Mouse (Mus musculus) regulatory T cell (primary cell): ENCODE measurements around the gene Hist1h2bn.

Experiments used
- in situ Hi-C: fragments of 300-600 bp; cut with MboI, MseI; formaldehyde crosslinking; loops from one replicate; pipeline ENCODE4 v1.15.1; 2025; ENCODE audit warnings: high pct_unique_total_duplicates

The Hist1h2bn gene

GRCm38 (mm10) chr13:21779767-21780731 is 26.1 kb downstream of the Hist1h2bn start, which contains the start of gene Hist1h1b:
Hist1h1b (minus strand) TSS chr13:21780625.
- in situ Hi-C loops: loop anchor here (25.0 kb wide), 1 partner anchor 1957 kb away; the partner anchor contains the start of genes Hist1h1c, Hist1h2bb and Hist1h3c

GRCm38 (mm10) chr13:21781021-21781555 is 27.2 kb downstream of the Hist1h2bn start:
- in situ Hi-C loops: loop anchor here (25.0 kb wide), 1 partner anchor 1956 kb away; the partner anchor contains the start of genes Hist1h1c, Hist1h2bb and Hist1h3c

- in situ Hi-C loops: loop anchor here (25.0 kb wide), 1 partner anchor 1956 kb away; the partner anchor contains the start of genes Hist1h1c, Hist1h2bb and Hist1h3c
Measured at GRCm38 (mm10) chr13:21781639-21782038, 27.7 kb downstream of the Hist1h2bn start.

DNA sequence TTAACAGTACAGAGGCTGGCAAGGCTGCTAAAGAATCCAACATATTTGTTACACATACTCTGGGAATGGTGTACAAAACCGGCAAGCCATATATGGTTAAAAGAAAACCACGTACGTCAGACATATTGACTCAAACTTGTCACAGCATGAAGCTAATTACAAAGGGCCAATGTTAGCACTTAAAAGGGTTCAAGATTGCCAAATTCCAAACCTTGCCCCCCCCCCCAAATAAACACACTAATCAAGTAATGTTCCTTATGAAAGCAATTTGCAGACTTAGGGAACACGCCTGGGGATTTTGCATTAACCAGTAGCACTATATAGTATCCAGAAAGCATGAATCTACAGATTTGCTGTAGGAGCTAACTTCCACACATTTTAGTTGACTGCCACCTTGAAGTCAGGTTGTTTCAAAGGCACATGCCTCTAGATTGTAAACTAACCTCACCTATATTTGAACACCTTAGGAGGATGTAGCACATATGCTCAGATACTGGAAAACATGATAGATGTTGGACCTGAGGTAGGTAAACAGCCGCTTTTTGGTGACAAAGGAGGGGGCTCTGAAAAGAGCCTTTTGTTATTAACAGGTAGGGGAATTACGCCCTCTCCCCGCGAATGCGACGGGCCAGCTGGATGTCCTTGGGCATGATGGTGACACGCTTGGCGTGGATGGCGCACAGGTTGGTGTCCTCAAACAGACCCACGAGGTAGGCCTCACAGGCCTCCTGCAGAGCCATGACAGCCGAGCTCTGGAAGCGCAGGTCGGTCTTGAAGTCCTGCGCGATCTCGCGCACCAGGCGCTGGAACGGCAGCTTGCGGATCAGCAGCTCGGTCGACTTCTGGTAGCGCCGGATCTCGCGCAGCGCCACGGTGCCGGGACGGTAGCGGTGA is 28.7 kb downstream of the Hist1h2bn start:
- in situ Hi-C loops: loop anchor here (25.0 kb wide), 1 partner anchor 1955 kb away; the partner anchor contains the start of genes Hist1h1c, Hist1h2bb and Hist1h3c

- in situ Hi-C loops: loop anchor here (25.0 kb wide), 1 partner anchor 1954 kb away; the partner anchor contains the start of genes Hist1h1c, Hist1h2bb and Hist1h3c
Measured at GRCm38 (mm10) chr13:21783255-21783617, 29.3 kb downstream of the Hist1h2bn start, which contains the start of gene Hist1h3i. Hist1h3i (minus strand) TSS chr13:21783370.

DNA sequence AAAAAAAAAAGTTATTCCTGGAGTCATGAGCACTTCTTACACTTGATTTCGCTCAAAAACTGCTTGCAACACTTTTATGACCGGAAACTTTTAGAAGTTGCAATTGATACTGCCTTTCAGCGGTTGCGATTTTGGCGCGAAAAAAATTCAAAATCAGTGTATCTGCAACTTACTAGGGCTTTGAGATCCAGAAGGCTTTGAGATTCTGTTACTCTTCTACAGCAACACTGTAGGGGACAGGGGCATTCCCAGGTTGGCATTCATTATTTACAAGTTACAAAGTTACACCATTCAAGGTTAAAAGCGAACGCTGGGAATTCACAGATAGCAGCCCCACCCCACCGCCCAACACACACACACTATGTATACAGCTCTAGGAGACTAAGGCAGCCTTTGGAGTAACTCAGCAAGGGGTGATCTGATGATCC is 29.8 kb downstream of the Hist1h2bn start:
- in situ Hi-C loops: loop anchor here (25.0 kb wide), 1 partner anchor 1954 kb away; the partner anchor contains the start of genes Hist1h1c, Hist1h2bb and Hist1h3c

DNA sequence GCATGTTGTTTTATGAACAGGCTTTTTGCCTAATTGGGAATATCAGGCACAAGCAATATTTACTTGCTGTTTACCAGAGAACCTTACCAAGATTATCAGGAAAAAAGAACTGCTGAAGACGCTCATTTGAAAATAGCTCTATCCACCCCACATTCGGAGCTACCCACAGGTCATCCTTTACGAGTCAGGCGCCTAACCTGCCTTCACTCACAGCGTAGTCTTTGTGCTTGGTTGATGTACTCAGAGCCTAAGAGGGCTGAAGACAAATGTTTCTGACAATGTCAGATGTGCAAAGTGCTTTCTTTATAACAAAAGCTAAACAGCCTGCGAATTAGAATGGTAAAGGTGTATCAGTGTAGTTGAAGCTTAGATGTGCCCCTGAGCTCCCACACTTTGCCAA is 30.4 kb downstream of the Hist1h2bn start:
- in situ Hi-C loops: loop anchor here (25.0 kb wide), 1 partner anchor 1953 kb away; the partner anchor contains the start of genes Hist1h1c, Hist1h2bb and Hist1h3c

DNA sequence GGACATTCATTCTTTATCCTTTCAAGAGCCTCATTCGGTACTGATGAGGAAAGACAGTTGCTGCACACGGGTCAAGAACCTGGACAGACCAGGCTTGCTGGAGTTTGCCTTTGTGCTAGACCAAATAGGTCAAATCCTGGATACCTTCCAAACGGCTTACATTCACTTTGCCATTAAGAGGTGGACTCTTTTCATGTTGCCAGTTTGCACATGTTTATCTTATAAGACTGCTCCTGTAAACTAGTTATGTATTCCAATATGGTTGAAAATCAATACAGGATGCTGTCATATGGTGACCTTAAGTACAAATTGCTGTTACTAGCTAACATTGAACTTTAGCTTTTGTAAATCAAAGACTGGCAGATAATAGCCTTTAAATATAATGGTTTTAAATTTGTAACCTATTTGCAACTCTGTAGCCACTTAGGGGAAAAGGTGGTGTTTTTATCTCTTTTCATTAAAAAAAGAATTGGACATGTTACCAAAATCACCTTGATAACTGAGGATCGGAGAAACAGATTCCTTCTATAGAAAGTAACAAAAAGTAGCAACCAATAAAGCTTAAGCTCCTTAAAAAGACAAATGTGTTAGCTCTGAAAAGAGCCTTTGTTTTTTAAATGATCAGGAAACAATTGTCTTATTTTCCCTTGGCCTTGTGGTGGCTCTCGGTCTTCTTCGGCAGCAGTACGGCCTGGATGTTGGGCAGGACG is 32.4 kb downstream of the Hist1h2bn start:
- in situ Hi-C loops: loop anchor here (25.0 kb wide), 1 partner anchor 1951 kb away; the partner anchor contains the start of genes Hist1h1c, Hist1h2bb and Hist1h3c

GRCm38 (mm10) chr13:21786899-21787629 is 33.1 kb downstream of the Hist1h2bn start, which contains the start of the genes Hist1h2an and Hist1h2bp:
Hist1h2an (minus strand) TSS chr13:21787218.
Hist1h2bp (plus strand) TSS chr13:21787461.
- in situ Hi-C loops: loop anchor here (25.0 kb wide), 1 partner anchor 1950 kb away; the partner anchor contains the start of genes Hist1h1c, Hist1h2bb and Hist1h3c

DNA sequence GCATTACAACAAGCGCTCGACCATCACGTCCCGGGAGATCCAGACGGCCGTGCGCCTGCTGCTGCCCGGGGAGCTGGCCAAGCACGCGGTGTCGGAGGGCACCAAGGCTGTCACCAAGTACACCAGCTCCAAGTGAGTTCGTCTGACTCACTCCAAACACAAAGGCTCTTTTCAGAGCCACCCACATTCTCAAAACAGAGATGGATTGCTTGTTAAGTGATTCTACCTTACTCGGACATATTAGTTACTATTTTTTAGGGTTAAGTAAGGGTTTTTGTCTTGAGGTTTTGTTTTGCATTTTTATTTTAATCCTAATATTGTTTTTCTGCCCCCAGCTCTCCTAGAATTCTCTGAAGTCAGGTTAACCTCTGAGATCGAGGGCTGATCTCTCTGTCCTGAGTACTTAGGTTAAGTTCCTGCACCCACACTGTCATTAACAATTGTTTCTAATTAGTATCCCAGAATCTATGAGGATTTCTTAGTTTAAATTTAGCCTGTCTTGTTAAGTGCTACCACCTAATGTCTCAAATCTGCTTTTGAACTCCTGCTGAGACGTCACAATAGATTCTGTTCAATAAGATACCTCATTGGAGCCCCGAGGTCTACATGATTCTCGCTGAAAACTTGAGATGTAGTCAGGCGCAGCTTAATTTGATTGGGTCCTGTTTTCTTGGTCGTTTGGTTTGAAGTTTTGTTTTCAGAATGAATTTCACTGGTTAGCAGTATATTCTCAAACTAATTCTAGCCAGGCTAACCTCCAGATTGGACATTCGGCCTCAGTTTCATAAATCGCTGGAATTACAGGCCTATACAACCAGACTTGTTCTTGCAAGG is 34.1 kb downstream of the Hist1h2bn start:
- in situ Hi-C loops: loop anchor here (25.0 kb wide), 1 partner anchor 1949 kb away; the partner anchor contains the start of genes Hist1h1c, Hist1h2bb and Hist1h3c

- in situ Hi-C loops: loop anchor here (5.0 to 25.0 kb wide), 3 partner anchors 37 to 1947 kb away; partner anchors contain the start of genes Hist1h1c, Hist1h2bb, Hist1h3c and Hist1h4j
Measured at GRCm38 (mm10) chr13:21789925-21790324, 36.0 kb downstream of the Hist1h2bn start.

- in situ Hi-C loops: loop anchor here (5.0 to 25.0 kb wide), 3 partner anchors 37 to 1947 kb away; partner anchors contain the start of genes Hist1h1c, Hist1h2bb, Hist1h3c and Hist1h4j
Measured at GRCm38 (mm10) chr13:21790601-21791283, 36.8 kb downstream of the Hist1h2bn start.

GRCm38 (mm10) chr13:21795584-21795983 is 41.7 kb downstream of the Hist1h2bn start:
- in situ Hi-C loops: loop anchor here (5.0 to 25.0 kb wide), 2 partner anchors 52 to 1942 kb away; partner anchors contain the start of genes Hist1h1c, Hist1h2bb and Hist1h3c

DNA sequence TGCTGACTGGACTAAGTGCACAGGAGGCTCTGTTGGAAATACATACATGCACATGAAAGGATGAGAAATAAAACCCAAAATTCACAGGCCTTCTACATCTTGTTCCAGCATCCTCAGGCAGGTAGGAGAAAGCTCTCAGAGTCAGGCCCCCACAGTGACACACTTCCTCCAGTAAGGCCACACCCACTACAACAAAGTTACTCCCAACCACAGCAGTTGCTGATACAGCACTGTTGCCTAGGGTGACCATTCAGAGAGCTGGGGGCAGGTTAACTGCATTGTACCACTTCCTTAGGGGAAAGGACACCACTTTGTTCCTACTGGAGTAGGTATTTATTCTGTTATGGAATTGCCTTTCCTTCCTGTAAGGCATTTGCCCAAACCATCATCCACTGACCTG is 43.2 kb downstream of the Hist1h2bn start:
- in situ Hi-C loops: loop anchor here (5.0 to 25.0 kb wide), 2 partner anchors 50 to 1940 kb away; partner anchors contain the start of genes Hist1h1c, Hist1h2bb and Hist1h3c

DNA sequence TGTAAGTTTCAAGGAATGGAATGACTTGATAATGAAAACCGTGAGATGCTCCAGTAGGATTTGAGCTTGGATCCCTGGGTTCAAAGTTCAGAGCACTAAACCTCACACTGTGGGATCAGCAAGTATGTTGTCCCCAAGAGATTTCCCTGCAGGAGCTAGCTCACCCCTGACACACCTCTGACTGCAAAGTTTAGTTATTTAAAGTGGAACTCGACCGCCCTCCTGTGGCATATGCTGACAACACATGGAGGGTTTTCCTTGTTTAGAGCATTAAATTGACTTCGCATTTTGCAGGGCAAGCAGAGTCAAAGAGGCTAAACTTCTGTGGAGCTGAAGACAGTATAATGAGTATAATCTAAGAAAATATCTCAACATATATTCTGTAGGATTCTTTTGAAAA is 49.1 kb downstream of the Hist1h2bn start:
- in situ Hi-C loops: loop anchor here (10.0 to 25.0 kb wide), 2 partner anchors 222 to 1759 kb away; partner anchors contain the start of genes Hist1h1d, Hist1h2ad, Hist1h2ae and Hist1h2bf
